8 mouse cellular contexts compared by ENCODE assay signal in genomic region chr11:120315832-120316689, GRCm38 (mm10). TPM values are rescaled to one million over a fixed set of nuclear protein-coding genes. Genes with fewer than 3 reads are reported as not detected.
DNase-seq lines count a peak whose midpoint lies in the region; ATAC-seq and TF ChIP-seq lines count a peak whose summit lies in the region.

No protein-coding gene starts in this region.

- H3K79me2 ChIP-seq in heart, adult 2 months (replicated peaks; ENCODE audit: control insufficient read depth, insufficient read depth, low read length), result no peaks in the 10 kb centered on the region

- H3K9ac ChIP-seq in embryonic facial prominence, embryonic 13.5 days, result peak overlapping the region; percentile 79
- H3K9ac ChIP-seq in heart, adult 2 months (ENCODE audit: low read depth, low read length), result peak overlapping the region; percentile 72
- peak overlapping the region; percentile 85 for H3K9ac ChIP-seq in limb, embryonic 11.5 days (ENCODE audit: low read length)
- H3K9ac ChIP-seq in midbrain, embryonic 13.5 days (replicated peaks), result peak overlapping the region; percentile 86

- peak; percentile 89 for ATAC-seq in embryonic facial prominence, embryonic 13.5 days (ENCODE audit: insufficient number of reproducible peaks, insufficient read depth, low FRiP score, low TSS enrichment, low read depth)
- ATAC-seq in limb, embryonic 11.5 days (ENCODE audit: insufficient number of reproducible peaks, low FRiP score, low TSS enrichment, low read depth), result peak; percentile 93
- ATAC-seq in midbrain, embryonic 13.5 days, result peak; percentile 97

- H3K27me3 ChIP-seq in embryonic facial prominence, embryonic 13.5 days, result no peaks in the 10 kb centered on the region
- H3K27me3 ChIP-seq in heart, adult 2 months (ENCODE audit: control insufficient read depth, insufficient read depth, low read length), result no peaks in the 10 kb centered on the region
- H3K27me3 ChIP-seq in kidney, adult 2 months (replicated peaks; ENCODE audit: control insufficient read depth, insufficient read depth, low read length), result no peaks in the 10 kb centered on the region
- no peaks in the 10 kb centered on the region for H3K27me3 ChIP-seq in limb, embryonic 11.5 days (ENCODE audit: control insufficient read depth, insufficient read depth, low read length)
- no peaks in the 10 kb centered on the region for H3K27me3 ChIP-seq in midbrain, embryonic 13.5 days
- H3K27me3 ChIP-seq in small intestine, adult 2 months (ENCODE audit: control insufficient read depth, insufficient read depth, low read length), result no peaks in the 10 kb centered on the region

- peak; percentile 41; the same call in 1 of the 2 replicates for TF ChIP-seq EP300 in heart, adult 2 months (IDR thresholded peaks at IDR 0.05; ENCODE audit: insufficient read depth, low read depth, low read length)

- peaks cover 43% of the 10 kb centered on the region for H3K4me1 ChIP-seq in embryonic facial prominence, embryonic 13.5 days
- H3K4me1 ChIP-seq in heart, adult 2 months (ENCODE audit: control insufficient read depth, insufficient read depth, low read length), result peaks cover 1% of the 10 kb centered on the region; the same call in 1 of the 2 replicates
- H3K4me1 ChIP-seq in kidney, adult 2 months (ENCODE audit: control insufficient read depth, insufficient read depth, low read length), result peaks cover 7% of the 10 kb centered on the region
- peaks cover 23% of the 10 kb centered on the region for H3K4me1 ChIP-seq in limb, embryonic 11.5 days (ENCODE audit: control insufficient read depth, insufficient read depth, low read length)
- peaks cover 42% of the 10 kb centered on the region for H3K4me1 ChIP-seq in midbrain, embryonic 13.5 days (replicated peaks)
- peaks cover 12% of the 10 kb centered on the region; the same call in 1 of the 2 replicates for H3K4me1 ChIP-seq in small intestine, adult 2 months (ENCODE audit: control insufficient read depth, insufficient read depth, insufficient read length, low read length)

- 5% methylated on average over 37 of the region's 37 CpGs for WGBS in embryonic facial prominence, embryonic 13.5 days
- WGBS in heart, adult 2 months, result 3% methylated on average over 37 of the region's 37 CpGs
- 5% methylated on average over 37 of the region's 37 CpGs for whole genome bisulfite sequencing in kidney, adult 2 months
- WGBS in limb, embryonic 11.5 days, result 10% methylated on average over 37 of the region's 37 CpGs
- WGBS in midbrain, embryonic 13.5 days, result 3% methylated on average over 37 of the region's 37 CpGs
- WGBS in small intestine, adult 2 months, result under 1% methylated on average over 37 of the region's 37 CpGs

- H3K36me3 ChIP-seq in embryonic facial prominence, embryonic 13.5 days, result no peaks in the 10 kb centered on the region
- no peaks in the 10 kb centered on the region for H3K36me3 ChIP-seq in heart, adult 2 months (ENCODE audit: control insufficient read depth, insufficient read depth, low read length)
- H3K36me3 ChIP-seq in kidney, adult 2 months (ENCODE audit: control insufficient read depth, insufficient read depth, low read length), result no peaks in the 10 kb centered on the region
- no peaks in the 10 kb centered on the region for H3K36me3 ChIP-seq in limb, embryonic 11.5 days (ENCODE audit: control insufficient read depth, insufficient read depth, low read length)
- H3K36me3 ChIP-seq in midbrain, embryonic 13.5 days, result no peaks in the 10 kb centered on the region
- no peaks in the 10 kb centered on the region for H3K36me3 ChIP-seq in small intestine, adult 2 months (ENCODE audit: control insufficient read depth, insufficient read depth, low read length)

- TF ChIP-seq POLR2A in heart, adult 2 months (IDR thresholded peaks at IDR 0.05; ENCODE audit: insufficient read depth, low read depth, low read length), result peak; percentile 99
- peak; percentile 66 for TF ChIP-seq POLR2A in kidney, adult 2 months (IDR thresholded peaks at IDR 0.05; ENCODE audit: low read depth, low read length)
- peak; percentile 90 for TF ChIP-seq POLR2A in small intestine, adult 2 months (IDR thresholded peaks at IDR 0.05; ENCODE audit: low read depth, low read length)

- H3K4me2 ChIP-seq in embryonic facial prominence, embryonic 13.5 days, result peak overlapping the region; percentile 89
- peak overlapping the region; percentile 85 for H3K4me2 ChIP-seq in limb, embryonic 11.5 days (ENCODE audit: low read depth, severe bottlenecking)
- H3K4me2 ChIP-seq in midbrain, embryonic 13.5 days (replicated peaks), result peak overlapping the region; percentile 89

- intact Hi-C loops in heart, adult 2 months (cut with DNase I), result no loop called here

- no peak for TF ChIP-seq CTCF in heart, adult 2 months (IDR thresholded peaks at IDR 0.05)
- TF ChIP-seq CTCF in kidney, adult 2 months (conservative IDR thresholded peaks at IDR 0.05; ENCODE audit: insufficient read depth, insufficient read length, low read depth, low read length), result no peak
- no peak for TF ChIP-seq CTCF in small intestine, adult 2 months (IDR thresholded peaks at IDR 0.05; ENCODE audit: extremely low read depth, insufficient read length, insufficient replicate concordance, low read depth, low read length)

- H3K27ac ChIP-seq in embryonic facial prominence, embryonic 13.5 days, result peak overlapping the region; percentile 94
- H3K27ac ChIP-seq in heart, adult 2 months, result peak overlapping the region; percentile 82
- peak overlapping the region; percentile 80 for H3K27ac ChIP-seq in kidney, adult 2 months (ENCODE audit: insufficient read depth, low read depth, low read length)
- peak overlapping the region; percentile 96 for H3K27ac ChIP-seq in limb, embryonic 11.5 days (replicated peaks; ENCODE audit: low read depth, low read length)
- peak overlapping the region; percentile 99 for H3K27ac ChIP-seq in midbrain, embryonic 13.5 days
- peak overlapping the region; percentile 88 for H3K27ac ChIP-seq in small intestine, adult 2 months (ENCODE audit: insufficient read depth, low read depth, low read length)

- H3K4me3 ChIP-seq in embryonic facial prominence, embryonic 13.5 days, result peak overlapping the region; percentile 52
- peak overlapping the region; percentile 73 for H3K4me3 ChIP-seq in heart, adult 2 months
- H3K4me3 ChIP-seq in kidney, adult 2 months (ENCODE audit: insufficient read depth, low read depth, low read length), result peak overlapping the region; percentile 41
- H3K4me3 ChIP-seq in limb, embryonic 11.5 days (ENCODE audit: low read depth, low read length), result peak overlapping the region; percentile 46
- peak overlapping the region; percentile 52 for H3K4me3 ChIP-seq in midbrain, embryonic 13.5 days (replicated peaks)
- peak overlapping the region; percentile 68 for H3K4me3 ChIP-seq in small intestine, adult 2 months (ENCODE audit: low read depth, low read length)

- no peaks in the 10 kb centered on the region for H3K9me3 ChIP-seq in embryonic facial prominence, embryonic 13.5 days
- H3K9me3 ChIP-seq in limb, embryonic 11.5 days (ENCODE audit: control insufficient read depth, low read length), result no peaks in the 10 kb centered on the region
- H3K9me3 ChIP-seq in midbrain, embryonic 13.5 days, result no peaks in the 10 kb centered on the region

- peak; percentile 98 for DNase-seq in 3T3-L1 (ENCODE audit: low read depth, low spot score)
- peak; percentile 76 to 87 for DNase-seq in adrenal gland, postnatal 4 days (ENCODE audit: low spot score in 2 of 2)
- peak; percentile 90 to 95 for DNase-seq in heart, adult 2 months
- peak; percentile 98 for DNase-seq in kidney, adult 2 months
- DNase-seq in limb, embryonic 11.5 days (ENCODE audit: low spot score), result peak; percentile 94

RNA-seq across cellular contexts. Expression of gene Actg1, which starts 32.3 kb away (rescaled TPM):
- 1,000 to 10,000 TPM in 1 of 2 experiments, 100 to 1,000 TPM in 1; 949 to 1,134 TPM for total RNA-seq in adrenal gland, postnatal 4 days (2021)
- 2,524 and 2,741 TPM in 2 replicates for polyA plus RNA-seq in embryonic facial prominence, embryonic 13.5 days (2015; fragmentation: Nextera tagmentation; extraction: Ambion mirVana)
- total RNA-seq in heart, adult 2 months (2021), result 100 to 1,000 TPM; 222 to 321 TPM
- polyA plus RNA-seq in heart, adult 2 months (2012; rRNA removed), result 510 and 694 TPM in 2 replicates
- 828 and 981 TPM in 2 replicates for polyA plus RNA-seq in kidney, adult 2 months (2012; rRNA removed)
- polyA plus RNA-seq in limb, embryonic 11.5 days (2014; fragmentation: Nextera tagmentation; extraction: Ambion mirVana), result 2,996 and 3,123 TPM in 2 replicates
- polyA plus RNA-seq in midbrain, embryonic 13.5 days (2015; fragmentation: Nextera tagmentation; extraction: Ambion mirVana), result 3,928 and 4,113 TPM in 2 replicates
- polyA plus RNA-seq in small intestine, adult 2 months (2012; rRNA removed), result 927 and 1,318 TPM in 2 replicates

RNA-seq across cellular contexts. Expression of gene Fscn2, which starts 45.3 kb away (rescaled TPM):
- total RNA-seq in adrenal gland, postnatal 4 days (2021), result under 1 TPM; 0.39 to 0.51 TPM
- polyA plus RNA-seq in embryonic facial prominence, embryonic 13.5 days (2015; fragmentation: Nextera tagmentation; extraction: Ambion mirVana), result 0.25 and 1.1 TPM in 2 replicates
- not detected for total RNA-seq in heart, adult 2 months (2021)
- polyA plus RNA-seq in heart, adult 2 months (2012; rRNA removed), result 0.15 and 0.21 TPM in 2 replicates
- 0.16 and 0.19 TPM in 2 replicates for polyA plus RNA-seq in kidney, adult 2 months (2012; rRNA removed)
- 0.21 and 0.47 TPM in 2 replicates for polyA plus RNA-seq in limb, embryonic 11.5 days (2014; fragmentation: Nextera tagmentation; extraction: Ambion mirVana)
- polyA plus RNA-seq in midbrain, embryonic 13.5 days (2015; fragmentation: Nextera tagmentation; extraction: Ambion mirVana), result 1.9 and 2.2 TPM in 2 replicates
- not detected in 2 replicates for polyA plus RNA-seq in small intestine, adult 2 months (2012; rRNA removed)

Comparison
In these comparisons a context has a peak if more than half of its experiments do, and no peak if none do; other contexts are left out.
1. Peak in every context shown above with its lines: DNase-seq, ATAC-seq, H3K4me3 ChIP-seq and H3K27ac ChIP-seq.